Mouse (Mus musculus): ENCODE measurements around the gene Actr10. TPM values are rescaled to one million over a fixed set of nuclear protein-coding genes. Genes with fewer than 3 reads are reported as not detected.

Gene Actr10
- polyA plus RNA-seq, 1 experiment from 2014 or later, result 197 TPM

- DNase-seq (ENCODE audit: low spot score) (no peak), ATAC-seq (replicated peaks; ENCODE audit: low FRiP score) (no peak)
- peak overlapping the region; percentile 33 for H3K4me2 ChIP-seq
- H3K27me3 ChIP-seq (replicated peaks; ENCODE audit: control insufficient read depth, insufficient read depth, low read length), result no peaks in the 10 kb centered on the region
- no peak overlapping the region for H3K9ac ChIP-seq (ENCODE audit: low read depth, low read length)
- peaks cover 12% of the 10 kb centered on the region; the same call in 1 of the 2 replicates for H3K36me3 ChIP-seq (ENCODE audit: control insufficient read depth, insufficient read depth, low read length)
- WGBS, result 30% methylated on average over 5 of the region's 5 CpGs
- H3K4me3 ChIP-seq (ENCODE audit: low read depth, low read length), result no peak overlapping the region
- H3K9me3 ChIP-seq (ENCODE audit: control insufficient read depth, low read length), result no peaks in the 10 kb centered on the region
- H3K27ac ChIP-seq (ENCODE audit: low read depth, low read length), result peak overlapping the region; percentile 13; the same call in 1 of the 2 replicates
- H3K4me1 ChIP-seq (replicated peaks; ENCODE audit: control insufficient read depth, insufficient read depth, low read length), result peaks cover 8% of the 10 kb centered on the region; the same call in 1 of the 2 replicates
These were observed 61.8 kb downstream of the Actr10 start for GRCm38 (mm10) chr12:70999423-70999903.

DNA sequence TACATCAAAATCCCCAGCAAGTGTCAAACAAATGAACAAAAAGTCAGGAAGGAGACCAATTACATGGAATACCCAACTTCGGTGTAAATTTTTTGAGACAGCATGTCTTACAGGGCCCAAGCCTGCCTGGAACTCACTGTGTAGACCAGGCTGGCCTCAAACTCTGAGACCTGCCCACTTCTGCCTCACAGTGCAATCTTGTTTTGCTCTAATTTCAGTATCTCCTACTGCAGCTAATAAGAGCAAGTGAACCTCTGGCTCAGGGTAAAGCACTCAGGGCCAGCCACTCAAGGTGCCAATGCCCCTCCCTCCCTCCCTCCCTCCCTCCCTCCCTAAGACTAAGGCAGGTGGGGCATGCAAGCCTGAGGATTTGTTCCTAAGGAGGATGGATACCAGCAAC lies 62.7 kb downstream of the Actr10 start:
- ATAC-seq (replicated peaks; ENCODE audit: low FRiP score) (no peak), DNase-seq (ENCODE audit: low spot score) (no peak)
- H3K9ac ChIP-seq (ENCODE audit: low read depth, low read length), result no peak overlapping the region
- no peaks in the 10 kb centered on the region for H3K27me3 ChIP-seq (replicated peaks; ENCODE audit: control insufficient read depth, insufficient read depth, low read length)
- no peak overlapping the region for H3K27ac ChIP-seq (ENCODE audit: low read depth, low read length)
- H3K4me1 ChIP-seq (replicated peaks; ENCODE audit: control insufficient read depth, insufficient read depth, low read length), result peaks cover 8% of the 10 kb centered on the region; the same call in 1 of the 2 replicates
- WGBS, result 74% methylated on average over 1 of the region's 1 CpGs
- H3K36me3 ChIP-seq (ENCODE audit: control insufficient read depth, insufficient read depth, low read length), result peaks cover 16% of the 10 kb centered on the region; the same call in 1 of the 2 replicates
- no peaks in the 10 kb centered on the region for H3K9me3 ChIP-seq (ENCODE audit: control insufficient read depth, low read length)
- H3K4me3 ChIP-seq (ENCODE audit: low read depth, low read length), result no peak overlapping the region
- H3K4me2 ChIP-seq, result no peak overlapping the region

DNA sequence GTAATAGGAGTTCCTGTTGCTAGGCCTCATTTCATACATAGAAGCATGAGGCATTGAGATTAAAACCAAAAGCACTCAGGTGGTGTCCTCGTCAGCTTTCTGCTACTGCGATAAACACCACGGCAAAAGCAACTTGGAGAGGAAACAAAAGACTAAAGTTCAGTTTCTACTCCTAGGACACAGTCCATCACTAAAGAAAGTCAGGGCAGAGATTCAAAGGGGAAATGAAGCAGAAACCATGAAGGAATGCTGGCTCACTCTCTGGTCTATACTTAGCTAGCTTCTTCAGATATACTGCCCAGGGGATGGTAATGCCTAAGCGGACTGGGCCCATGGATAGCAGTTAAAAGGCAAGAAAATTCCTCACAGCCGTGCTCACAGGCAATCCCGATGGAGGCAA lies 63.8 kb downstream of the Actr10 start:
- peaks cover 24% of the 10 kb centered on the region for H3K36me3 ChIP-seq (ENCODE audit: control insufficient read depth, insufficient read depth, low read length)
- ATAC-seq (replicated peaks; ENCODE audit: low FRiP score), result no peak
- H3K4me3 ChIP-seq (ENCODE audit: low read depth, low read length), result no peak overlapping the region
- no peak overlapping the region for H3K9ac ChIP-seq (ENCODE audit: low read depth, low read length)
- 83% methylated on average over 6 of the region's 6 CpGs for WGBS
- no peak for DNase-seq (ENCODE audit: low spot score)
- no peak overlapping the region for H3K27ac ChIP-seq (ENCODE audit: low read depth, low read length)
- no peak overlapping the region for H3K4me2 ChIP-seq
- no peaks in the 10 kb centered on the region for H3K27me3 ChIP-seq (replicated peaks; ENCODE audit: control insufficient read depth, insufficient read depth, low read length)
- peaks cover 8% of the 10 kb centered on the region; the same call in 1 of the 2 replicates for H3K4me1 ChIP-seq (replicated peaks; ENCODE audit: control insufficient read depth, insufficient read depth, low read length)
- H3K9me3 ChIP-seq (ENCODE audit: control insufficient read depth, low read length), result no peaks in the 10 kb centered on the region

DNA sequence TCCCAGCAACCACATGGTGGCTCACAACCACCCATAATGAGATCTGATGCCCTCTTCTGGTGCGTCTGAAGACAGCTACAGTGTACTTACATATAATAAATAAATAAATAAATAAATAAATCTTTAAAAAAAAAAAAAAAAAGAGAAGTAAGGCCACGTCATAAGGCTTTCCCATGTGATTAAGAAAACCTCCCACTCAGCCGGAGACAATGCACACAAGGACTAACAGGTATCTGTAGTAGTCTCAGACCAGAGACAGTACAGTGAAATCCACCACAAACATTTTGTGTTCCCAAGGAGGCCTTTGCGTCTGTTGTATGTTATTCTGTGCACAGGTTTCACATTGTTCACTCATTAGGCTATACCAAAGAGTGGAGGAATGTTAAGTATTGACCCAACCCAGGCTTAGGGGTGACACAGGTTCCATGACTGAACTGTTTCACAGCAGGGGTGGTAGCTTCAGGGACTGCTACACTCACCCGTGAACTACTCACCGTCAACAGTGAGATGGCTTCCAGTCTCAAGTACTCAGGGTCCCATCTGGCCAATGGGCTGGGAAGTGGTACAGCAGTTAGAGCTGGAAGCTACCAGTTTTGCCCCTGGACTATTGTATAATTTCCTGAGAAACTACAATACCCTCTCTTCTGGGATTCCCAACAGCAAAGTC lies 66.2 kb downstream of the Actr10 start:
- H3K9ac ChIP-seq (ENCODE audit: low read depth, low read length), result no peak overlapping the region
- no peaks in the 10 kb centered on the region for H3K27me3 ChIP-seq (replicated peaks; ENCODE audit: control insufficient read depth, insufficient read depth, low read length)
- 86% methylated on average over 5 of the region's 6 CpGs for WGBS
- ATAC-seq (replicated peaks; ENCODE audit: low FRiP score) (peak; percentile 21; the same call in 1 of the 2 replicates), DNase-seq (ENCODE audit: low spot score) (no peak)
- peaks cover 5% of the 10 kb centered on the region; the same call in 1 of the 2 replicates for H3K4me1 ChIP-seq (replicated peaks; ENCODE audit: control insufficient read depth, insufficient read depth, low read length)
- peaks cover 35% of the 10 kb centered on the region for H3K36me3 ChIP-seq (ENCODE audit: control insufficient read depth, insufficient read depth, low read length)
- no peak overlapping the region for H3K4me3 ChIP-seq (ENCODE audit: low read depth, low read length)
- no peaks in the 10 kb centered on the region for H3K9me3 ChIP-seq (ENCODE audit: control insufficient read depth, low read length)
- no peak overlapping the region for H3K4me2 ChIP-seq
- no peak overlapping the region for H3K27ac ChIP-seq (ENCODE audit: low read depth, low read length)

GRCm38 (mm10) chr12:71006141-71006540 lies 68.5 kb downstream of the Actr10 start:
- no peak overlapping the region for H3K4me2 ChIP-seq
- H3K4me3 ChIP-seq (ENCODE audit: low read depth, low read length), result no peak overlapping the region
- H3K9me3 ChIP-seq (ENCODE audit: control insufficient read depth, low read length), result no peaks in the 10 kb centered on the region
- peaks cover 40% of the 10 kb centered on the region for H3K36me3 ChIP-seq (ENCODE audit: control insufficient read depth, insufficient read depth, low read length)
- DNase-seq (ENCODE audit: low spot score) (no peak), ATAC-seq (replicated peaks; ENCODE audit: low FRiP score) (no peak)
- H3K4me1 ChIP-seq (replicated peaks; ENCODE audit: control insufficient read depth, insufficient read depth, low read length), result no peaks in the 10 kb centered on the region
- H3K27me3 ChIP-seq (replicated peaks; ENCODE audit: control insufficient read depth, insufficient read depth, low read length), result no peaks in the 10 kb centered on the region
- H3K9ac ChIP-seq (ENCODE audit: low read depth, low read length), result no peak overlapping the region
- H3K27ac ChIP-seq (ENCODE audit: low read depth, low read length), result no peak overlapping the region
- WGBS, result 92% methylated on average over 6 of the region's 6 CpGs

DNA sequence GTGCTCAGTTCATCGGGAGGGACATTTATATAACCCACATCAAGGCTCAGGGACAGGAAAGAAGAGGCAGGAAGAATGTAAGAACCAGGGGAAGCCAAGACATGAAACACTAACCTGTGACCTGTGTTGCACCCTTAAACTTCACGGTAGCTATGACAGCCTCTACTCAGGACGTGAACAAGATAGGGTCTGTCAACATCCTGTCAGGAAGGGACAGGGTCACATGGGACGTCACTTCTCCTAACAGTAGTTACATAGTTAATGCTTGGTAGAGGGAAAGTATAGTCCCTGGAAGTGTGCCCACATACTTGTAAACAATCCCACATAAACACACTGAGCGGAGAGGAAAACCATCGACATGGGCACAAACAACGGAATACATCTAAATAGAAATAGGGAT lies 69.2 kb downstream of the Actr10 start:
- no peak overlapping the region for H3K27ac ChIP-seq (ENCODE audit: low read depth, low read length)
- no peak for DNase-seq (ENCODE audit: low spot score)
- no peaks in the 10 kb centered on the region for H3K9me3 ChIP-seq (ENCODE audit: control insufficient read depth, low read length)
- peaks cover 40% of the 10 kb centered on the region for H3K36me3 ChIP-seq (ENCODE audit: control insufficient read depth, insufficient read depth, low read length)
- no peak for ATAC-seq (replicated peaks; ENCODE audit: low FRiP score)
- WGBS, result 75% methylated on average over 7 of the region's 7 CpGs
- H3K4me2 ChIP-seq, result no peak overlapping the region
- no peaks in the 10 kb centered on the region for H3K27me3 ChIP-seq (replicated peaks; ENCODE audit: control insufficient read depth, insufficient read depth, low read length)
- no peak overlapping the region for H3K9ac ChIP-seq (ENCODE audit: low read depth, low read length)
- H3K4me1 ChIP-seq (replicated peaks; ENCODE audit: control insufficient read depth, insufficient read depth, low read length), result peaks cover under 1% of the 10 kb centered on the region; the same call in 1 of the 2 replicates
- no peak overlapping the region for H3K4me3 ChIP-seq (ENCODE audit: low read depth, low read length)

- Histone ChIP-seq H3K9ac (ENCODE audit: low read depth, low read length) (no peak overlapping the region), H3K4me3 (ENCODE audit: low read depth, low read length) (no peak overlapping the region), H3K27ac (ENCODE audit: low read depth, low read length) (no peak overlapping the region), H3K36me3 (ENCODE audit: control insufficient read depth, insufficient read depth, low read length) (peaks cover 38% of the 10 kb centered on the region), H3K4me2 (no peak overlapping the region), H3K4me1 (replicated peaks; ENCODE audit: control insufficient read depth, insufficient read depth, low read length) (peaks cover 16% of the 10 kb centered on the region), H3K9me3 (ENCODE audit: control insufficient read depth, low read length) (no peaks in the 10 kb centered on the region), H3K27me3 (replicated peaks; ENCODE audit: control insufficient read depth, insufficient read depth, low read length) (no peaks in the 10 kb centered on the region)
- DNase-seq (ENCODE audit: low spot score) (no peak), ATAC-seq (replicated peaks; ENCODE audit: low FRiP score) (no peak)
- WGBS, result 57% methylated on average over 4 of the region's 4 CpGs
These were observed 72.1 kb downstream of the Actr10 start for GRCm38 (mm10) chr12:71009769-71010168.

Measured in liver, embryonic 11.5 days (tissue).